Mouse (Mus musculus) Muller cell, postnatal 12 days (primary cell): ENCODE results near the gene Zfp800.

Experiments used
- DNase-seq: peaks from one replicate; pipeline ENCODE4 v3.0.0-alpha.2; 2015; ENCODE audit errors: inconsistent ontology term

Zfp800 gene

DNA sequence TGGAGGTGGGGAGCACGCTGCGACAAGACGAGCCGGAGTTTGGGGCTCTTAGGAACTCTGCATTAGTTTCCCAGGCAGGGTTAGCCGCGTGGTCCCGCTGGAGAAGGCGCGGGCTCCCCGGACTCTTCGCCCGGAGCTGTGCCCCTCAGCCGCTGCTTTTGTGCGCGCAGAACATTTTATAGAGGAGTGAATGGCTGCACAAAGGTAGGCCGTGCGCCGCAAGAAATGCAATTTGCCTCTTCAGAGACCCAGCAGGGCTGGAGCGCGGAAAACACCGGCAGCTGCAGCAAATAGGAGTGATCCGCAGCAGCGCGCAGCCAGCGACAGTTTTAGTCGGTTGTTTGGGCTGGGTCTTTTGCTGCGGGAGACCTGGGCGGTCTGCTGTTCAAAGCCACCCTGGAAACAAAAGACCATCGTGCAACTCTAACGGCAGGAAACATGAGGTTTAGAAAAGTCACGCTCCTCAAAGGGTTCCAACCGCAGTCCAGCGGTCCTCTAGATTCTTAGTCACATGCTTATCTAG is at the start of gene Zfp800:
Gene Zfp800 (minus strand): TSS at position 325 of the 523 bp plus-strand sequence.
- peak; percentile 32 for DNase-seq

GRCm38 (mm10) chr6:28431538-28431855 is 33.7 kb upstream of the Zfp800 start:
- DNase-seq = no peak

DNA sequence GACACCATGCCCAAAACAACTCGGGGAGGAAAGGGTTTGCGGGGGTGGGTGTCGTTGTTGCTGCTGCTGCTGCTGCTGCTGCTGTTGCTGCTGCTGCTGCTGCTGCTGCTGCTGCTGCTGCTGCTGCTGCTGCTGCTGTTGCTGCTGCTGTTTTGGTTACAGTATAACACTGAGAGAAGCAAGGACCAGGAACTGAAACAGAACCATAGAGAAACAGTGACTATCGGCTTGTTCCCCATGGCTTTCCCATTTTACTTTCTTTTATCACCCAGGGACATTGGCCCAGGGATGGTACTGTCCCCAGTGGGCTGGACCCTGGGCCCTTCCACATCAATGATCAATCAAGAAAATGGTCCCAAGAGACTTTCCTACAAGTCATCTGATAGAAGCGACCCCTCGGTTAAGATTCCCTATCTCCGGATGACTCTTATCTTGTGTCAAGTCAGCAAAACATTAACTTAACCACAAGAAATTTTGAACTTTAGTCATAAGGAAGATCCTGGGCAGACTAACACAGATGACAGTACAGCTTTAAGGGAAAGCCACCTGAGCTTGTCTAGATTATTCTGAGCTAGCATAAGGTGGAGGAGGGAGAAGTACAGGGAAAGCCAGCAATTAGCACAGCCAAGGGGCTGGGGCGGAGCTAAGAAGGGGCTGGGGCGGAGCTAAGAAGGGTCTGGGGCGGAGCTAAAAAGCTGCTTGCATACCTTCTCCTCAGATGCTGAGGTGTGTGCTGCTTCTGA is 33.2 kb upstream of the Zfp800 start:
- no peak for DNase-seq

- no peak for DNase-seq
These were observed 32.1 kb upstream of the Zfp800 start for GRCm38 (mm10) chr6:28429870-28430269.

DNA sequence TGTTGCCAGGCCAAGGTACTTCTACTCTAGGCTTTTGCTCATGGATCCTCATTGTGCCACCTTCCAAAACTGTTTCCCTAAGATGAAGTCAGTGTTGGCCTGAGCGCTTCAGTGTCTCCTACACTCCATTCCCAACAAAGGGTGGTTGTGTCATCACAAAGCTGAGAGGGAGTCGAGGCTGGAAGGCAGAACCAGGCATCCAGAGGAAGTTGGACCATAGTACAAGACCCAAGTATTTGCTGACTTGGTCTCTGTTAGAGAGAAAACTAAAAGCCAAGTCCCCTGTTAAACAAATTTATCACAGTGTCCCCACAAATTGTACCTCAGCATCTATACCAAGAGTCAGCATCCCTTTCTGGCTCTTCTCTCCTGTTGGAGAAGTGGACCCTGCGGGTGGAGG is 30.5 kb upstream of the Zfp800 start, which contains the start of gene Gcc1:
Gene Gcc1 (minus strand): TSS at position 101 of the 400 bp plus-strand sequence.
- no peak for DNase-seq

DNA sequence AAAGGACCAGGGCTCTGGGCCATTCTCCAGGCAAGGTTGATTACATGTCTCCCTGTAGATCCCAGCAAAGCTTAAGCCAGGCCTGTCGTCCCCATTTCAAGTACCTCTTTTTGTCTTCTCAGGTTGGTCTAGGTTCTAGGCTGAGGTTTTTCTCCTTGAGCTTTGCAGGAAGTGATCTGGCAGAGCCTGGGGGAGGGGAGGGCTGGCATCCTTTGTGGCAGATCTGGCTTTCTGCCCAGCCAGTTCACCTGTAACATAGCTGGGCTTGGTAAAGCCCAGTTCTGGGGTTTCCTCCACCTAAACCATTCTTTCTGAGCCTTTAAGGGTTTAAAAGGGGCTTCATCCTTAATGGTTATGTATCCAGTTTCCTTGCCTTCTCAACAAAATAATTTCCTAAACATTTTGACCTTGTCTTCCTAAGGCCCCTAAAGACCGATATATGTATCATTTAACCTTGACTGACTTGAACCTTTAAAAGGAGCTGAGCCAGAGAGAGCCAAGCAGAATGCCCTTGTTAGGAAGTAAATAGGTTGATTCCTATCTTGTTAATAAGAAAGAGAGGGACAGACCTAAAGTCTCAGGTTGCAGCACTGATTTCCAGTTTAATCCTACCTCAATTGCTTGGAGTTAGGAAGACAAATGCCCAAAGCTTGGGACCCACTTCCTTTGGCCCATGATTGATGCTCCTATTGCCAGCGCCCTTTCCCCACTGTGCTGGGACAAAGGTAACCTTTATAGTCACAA is 29.5 kb upstream of the Zfp800 start, which contains the start of gene Fscn3:
Gene Fscn3 (plus strand): TSS at position 694 of the 744 bp plus-strand sequence.
- DNase-seq = no peak

- DNase-seq = no peak
These were observed 27.2 kb upstream of the Zfp800 start for GRCm38 (mm10) chr6:28425019-28425418.

DNA sequence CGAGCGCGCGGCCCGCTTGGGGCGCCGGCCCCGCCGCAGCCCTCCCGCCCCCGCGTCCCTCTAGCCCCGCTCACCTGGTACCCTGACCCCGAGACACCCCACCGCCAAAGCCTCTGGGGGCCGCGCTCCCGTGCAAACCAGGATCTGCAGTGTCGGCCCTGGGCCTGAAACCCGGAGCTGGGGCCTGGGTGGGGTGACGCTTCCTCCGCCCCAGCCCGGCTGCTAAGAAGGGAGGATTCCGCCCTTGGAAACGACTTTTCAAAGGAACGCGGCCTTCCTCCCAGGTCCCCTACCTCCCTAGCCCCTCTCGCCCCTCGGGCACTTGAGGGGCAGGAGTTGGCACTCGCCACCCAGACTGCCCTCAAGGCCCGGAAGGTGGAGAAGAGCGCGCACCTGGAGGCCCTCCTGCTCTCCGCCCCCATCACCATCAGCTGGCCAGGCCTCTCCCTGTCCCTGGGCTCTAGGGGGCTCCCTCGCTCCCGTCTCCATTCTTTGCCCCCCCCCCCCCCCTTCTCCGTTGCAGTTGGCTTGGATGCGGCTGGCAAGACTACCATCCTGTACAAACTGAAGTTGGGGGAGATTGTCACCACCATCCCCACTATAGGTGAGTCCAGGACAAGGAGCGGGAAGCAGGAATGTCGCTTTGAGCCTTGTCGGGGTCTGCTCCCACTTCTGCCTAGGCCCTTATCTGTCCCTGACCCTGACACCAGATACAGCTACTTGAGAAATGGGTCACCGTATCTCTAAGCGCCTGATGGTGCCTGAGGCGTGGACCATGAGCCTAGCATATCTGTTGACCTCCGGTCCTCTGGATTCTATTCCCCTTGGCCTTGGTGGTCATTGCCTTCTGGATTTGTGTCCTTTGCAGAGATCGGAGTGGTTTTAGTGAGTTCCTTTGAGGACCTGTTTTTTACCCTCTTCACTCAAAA is 26.2 kb upstream of the Zfp800 start:
- peak; percentile 70 for DNase-seq

DNA sequence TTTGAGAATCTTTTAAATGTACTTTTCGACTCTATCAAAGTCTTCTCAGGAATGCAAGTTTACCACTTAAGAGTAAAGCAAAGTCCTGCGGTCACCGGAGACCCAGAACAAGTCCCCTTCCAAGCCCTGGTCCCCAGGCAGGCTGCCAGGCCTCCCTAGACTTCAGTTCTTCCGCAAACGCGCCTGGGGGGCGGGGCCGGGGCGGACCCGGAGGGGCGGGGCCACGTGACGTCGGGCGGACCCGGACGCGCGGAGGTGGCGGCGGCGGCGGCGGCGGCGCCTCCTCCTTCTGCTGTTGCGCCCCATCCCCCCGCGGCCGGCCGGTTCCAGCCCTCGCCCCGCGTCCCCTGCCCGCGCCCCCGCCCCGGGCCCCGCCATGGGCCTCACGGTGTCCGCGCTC is 25.5 kb upstream of the Zfp800 start, which contains the start of gene Arf5:
Gene Arf5 (plus strand): TSS at position 248 of the 400 bp plus-strand sequence.
- peak; percentile 94 for DNase-seq

GRCm38 (mm10) chr6:28422651-28423290 is 25.0 kb upstream of the Zfp800 start:
- DNase-seq = no peak

DNA sequence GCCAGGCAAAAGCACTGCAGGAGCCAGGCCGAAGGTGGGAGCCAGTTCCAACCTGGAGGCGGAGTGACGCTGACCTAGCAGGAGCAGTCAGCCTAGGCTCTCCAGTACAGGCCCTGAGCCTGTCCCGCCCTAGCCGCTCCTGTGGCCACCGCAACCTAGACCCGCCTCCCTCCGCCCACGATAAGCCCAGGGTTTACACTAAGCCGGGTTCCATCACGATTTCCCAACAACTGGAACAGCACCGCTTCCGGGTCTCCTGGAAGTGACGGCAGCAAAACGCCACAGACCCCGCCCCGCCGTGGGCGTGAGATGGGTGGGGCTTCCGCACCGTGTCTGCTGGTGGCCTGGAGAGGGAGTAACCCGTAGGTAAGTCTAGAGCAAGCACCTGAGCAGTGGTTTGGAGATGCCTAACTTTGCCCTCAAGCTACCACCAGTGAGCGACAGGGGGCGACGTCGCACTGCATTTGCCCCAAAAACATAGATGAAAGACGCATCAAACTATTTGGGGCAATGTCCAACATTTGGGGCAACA is 23.7 kb upstream of the Zfp800 start:
- peak; percentile 98 for DNase-seq

GRCm38 (mm10) chr6:28420865-28421264 is 23.1 kb upstream of the Zfp800 start:
- DNase-seq = no peak

GRCm38 (mm10) chr6:28420361-28420760 is 22.6 kb upstream of the Zfp800 start:
- no peak for DNase-seq

DNA sequence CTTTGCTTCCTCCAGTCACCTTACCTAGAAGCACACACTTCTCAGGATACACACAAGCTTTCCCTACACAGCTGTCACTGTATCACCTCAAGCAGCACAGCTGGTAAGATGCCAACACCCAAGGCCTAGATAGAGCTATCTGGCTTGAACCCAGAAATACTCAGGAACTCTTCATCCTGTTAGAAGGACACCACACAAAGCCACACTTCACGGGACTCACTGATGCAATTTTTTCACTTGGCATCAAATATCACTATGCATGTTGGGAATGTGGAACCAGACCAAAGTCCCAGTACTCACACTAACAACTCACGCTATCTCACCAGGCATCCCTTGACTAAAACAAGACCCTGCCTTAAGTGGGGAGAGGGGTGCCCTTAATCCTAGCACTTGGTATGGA is 21.9 kb upstream of the Zfp800 start:
- DNase-seq = peak; percentile 48

DNA sequence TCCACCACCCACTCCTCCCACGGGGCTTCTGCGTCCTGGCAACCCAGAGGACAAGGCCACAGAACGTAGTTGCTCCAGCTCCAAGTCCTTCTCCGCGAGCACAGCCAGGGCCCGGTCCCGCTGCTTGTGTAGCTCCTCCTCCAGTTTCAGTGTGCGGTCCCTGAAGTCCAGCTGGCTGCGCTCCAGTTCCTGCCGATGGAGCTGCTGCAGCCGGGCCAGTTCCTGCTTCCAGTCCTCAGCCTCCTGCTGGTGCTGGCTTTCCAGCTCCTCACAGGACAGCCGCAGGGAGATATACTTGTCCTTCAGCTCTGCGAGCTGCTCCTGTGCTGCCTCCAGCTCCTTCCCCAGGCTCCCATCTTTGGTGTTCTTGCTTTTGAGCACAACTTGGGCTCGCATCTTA is 20.6 kb upstream of the Zfp800 start:
- no peak for DNase-seq

- no peak for DNase-seq
These were observed 19.2 kb upstream of the Zfp800 start for GRCm38 (mm10) chr6:28416981-28417380.

- no peak for DNase-seq
These were observed 13.4 kb upstream of the Zfp800 start for GRCm38 (mm10) chr6:28411236-28411635.

DNA sequence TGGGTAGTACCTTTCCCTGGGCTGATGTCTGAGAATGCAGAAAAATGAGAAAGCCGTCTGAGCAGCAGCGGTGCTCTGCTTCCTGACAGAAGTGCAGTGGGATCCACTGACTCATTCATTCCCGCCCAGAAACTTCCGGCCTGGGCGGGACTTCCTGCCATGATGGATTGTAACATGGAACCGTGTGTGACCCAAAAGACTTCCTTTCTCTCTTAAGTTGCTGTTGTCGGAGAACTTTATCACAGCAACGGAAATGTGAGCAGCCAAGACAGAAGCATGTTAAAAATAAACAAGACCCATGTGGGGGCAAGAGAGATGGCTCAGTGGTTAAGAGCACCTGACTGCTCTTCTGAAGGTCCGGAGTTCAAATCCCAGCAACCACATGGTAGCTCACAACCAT is 12.2 kb upstream of the Zfp800 start:
- DNase-seq = no peak

- DNase-seq = no peak
These were observed 2.0 kb upstream of the Zfp800 start for GRCm38 (mm10) chr6:28399791-28400190.

DNA sequence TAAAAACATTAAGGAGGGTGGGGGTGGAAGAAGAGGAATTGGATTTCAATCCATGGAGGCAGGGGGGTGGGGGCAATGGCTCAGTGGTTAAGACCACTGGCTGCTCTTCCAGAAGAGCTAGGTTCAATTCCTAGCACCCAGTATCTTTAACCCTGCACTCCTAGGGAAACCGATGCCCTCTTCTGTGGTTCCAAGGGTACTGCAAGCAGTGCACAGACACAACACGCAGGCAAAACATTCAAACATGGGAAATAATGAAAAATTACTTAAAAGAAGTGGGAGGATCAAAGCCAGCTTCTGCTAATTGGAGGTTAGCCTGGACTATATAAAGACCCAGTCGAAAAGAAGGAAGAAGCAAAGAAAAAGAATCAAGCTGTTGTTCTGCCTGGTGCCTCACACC is 921 bp upstream of the Zfp800 start:
- no peak for DNase-seq
